Mouse (Mus musculus) yolk sac, embryonic 10.5 days (tissue): ENCODE measurements at regions not wholly inside any gene's neighbourhood (a gene's known extent, or its start where the extent isn't known, plus 50 kb on each side); places are given as distances from the start of the nearest gene placed in this dataset.

Source experiments
- DNase-seq: peaks from one replicate; pipeline ENCODE4 v3.0.0-alpha.2; 2017; ENCODE audit warnings: low spot score

- DNase-seq: no peak
Observed at GRCm38 (mm10) chr10:45009676-45010075, 57.3 kb upstream of the Prep start.

- DNase-seq: no peak
Observed at GRCm38 (mm10) chr10:45009235-45009634, 57.8 kb upstream of the Prep start.

GRCm38 (mm10) chr10:45004037-45004653 is 62.9 kb upstream of the Prep start:
- DNase-seq: no peak

GRCm38 (mm10) chr10:45003344-45003681 is 63.7 kb upstream of the Prep start:
- no peak for DNase-seq

GRCm38 (mm10) chr10:45002637-45003343 is 64.2 kb upstream of the Prep start:
- no peak for DNase-seq

- DNase-seq: peak; percentile 82
Observed at GRCm38 (mm10) chr10:45000873-45001859, 65.8 kb upstream of the Prep start.

GRCm38 (mm10) chr10:45000027-45000840 is 66.8 kb upstream of the Prep start:
- peak; percentile 17 for DNase-seq

GRCm38 (mm10) chr10:44997906-44998289 is 69.1 kb upstream of the Prep start:
- no peak for DNase-seq

GRCm38 (mm10) chr10:44997184-44997905 is 69.7 kb upstream of the Prep start:
- peak; percentile 13 for DNase-seq

- no peak for DNase-seq
Observed at GRCm38 (mm10) chr10:44995756-44996155, 71.2 kb upstream of the Prep start.

- DNase-seq: peak; percentile 30
Observed at GRCm38 (mm10) chr10:44994385-44995281, 72.4 kb upstream of the Prep start.

- no peak for DNase-seq
Observed at GRCm38 (mm10) chr10:44993470-44994260, 73.3 kb upstream of the Prep start.

GRCm38 (mm10) chr10:44989539-44989938 is 77.5 kb upstream of the Prep start:
- DNase-seq: no peak

- DNase-seq: no peak
Observed at GRCm38 (mm10) chr10:44988756-44989155, 78.2 kb upstream of the Prep start.

GRCm38 (mm10) chr10:44987615-44988014 is 79.4 kb upstream of the Prep start:
- no peak for DNase-seq

- no peak for DNase-seq
Observed at GRCm38 (mm10) chr10:44981913-44982312, 85.1 kb upstream of the Prep start.

- DNase-seq: no peak
Observed at GRCm38 (mm10) chr10:44976815-44977214, 90.2 kb upstream of the Prep start.

- no peak for DNase-seq
Observed at GRCm38 (mm10) chr10:44971911-44972310, 95.1 kb upstream of the Prep start.

GRCm38 (mm10) chr10:44959968-44960367 is 107.0 kb upstream of the Prep start:
- no peak for DNase-seq
